Mouse (Mus musculus) intestine, postnatal 0 days (tissue): Measurements from ENCODE around the gene Tmem30c. TPM values are rescaled to one million over a fixed set of nuclear protein-coding genes. Genes with fewer than 3 reads are reported as not detected.

Experiments used
- ATAC-seq: fragments of 200-750 bp; cut with Nextera tagmentation; 2 replicates; pipeline ENCODE4 v1.8.0; 2017; ENCODE audit warnings: mild to moderate bottlenecking, moderate TSS enrichment, moderate library complexity
- H3K27ac ChIP-seq: fragments of 300-500 bp; sonication (generic); 2 replicates; pipeline ENCODE4 v1.5.1; 2014; ENCODE audit warnings: mild to moderate bottlenecking, low read depth, low read length, moderate library complexity
- H3K27me3 ChIP-seq: fragments of 300-500 bp; sonication (generic); replicated peaks from 2 replicates; pipeline ENCODE4 v1.6.1; 2014; ENCODE audit warnings: low read length, mixed read lengths; ENCODE audit not compliant: control insufficient read depth, insufficient read depth
- H3K36me3 ChIP-seq: fragments of 300-500 bp; sonication (generic); 2 replicates; pipeline ENCODE4 v1.6.1; 2014; ENCODE audit warnings: mild to moderate bottlenecking, moderate library complexity; ENCODE audit not compliant: control insufficient read depth, insufficient read depth
- H3K4me1 ChIP-seq: fragments of 300-500 bp; sonication (generic); replicated peaks from 2 replicates; pipeline ENCODE4 v1.6.1; 2014; ENCODE audit warnings: antibody characterized with exemption, low read length, mixed read lengths; ENCODE audit not compliant: control insufficient read depth, insufficient read depth
- H3K4me2 ChIP-seq: fragments of 300-500 bp; sonication (generic); replicated peaks from 2 replicates; pipeline ENCODE4 v1.6.1; 2014; ENCODE audit warnings: low read depth, mild to moderate bottlenecking, moderate library complexity
- H3K4me3 ChIP-seq: fragments of 300-500 bp; sonication (generic); 2 replicates; pipeline ENCODE4 v1.5.1; 2014; ENCODE audit warnings: low read depth, low read length
- H3K9ac ChIP-seq: fragments of 300-500 bp; sonication (generic); 2 replicates; pipeline ENCODE4 v1.6.1; 2014; ENCODE audit warnings: mild to moderate bottlenecking, low read depth, low read length
- H3K9me3 ChIP-seq: fragments of 300-500 bp; sonication (generic); 2 replicates; pipeline ENCODE4 v1.6.1; 2016; ENCODE audit warnings: mixed run types; ENCODE audit not compliant: control insufficient read depth
- CTCF ChIP-seq: sonication (generic); IDR thresholded peaks from 2 replicates; pipeline ENCODE4 v1.5.1; 2016; ENCODE audit warnings: low read depth, mild to moderate bottlenecking, control low read depth, antibody characterized with exemption, moderate library complexity
- WGBS: fragments of 180-500 bp; shearing (Covaris S2); extraction: QIAGEN DNeasy Blood & Tissue Kit; methylation state at CpG from one replicate; pipeline ENCODE4 v1.1.7; 2014; 5-methylcytosine and 5-hydroxymethylcytosine counted together
- polyA plus RNA-seq: library from polyadenylated mRNA; unstranded; fragments of >200 nt; fragmentation: Nextera tagmentation; extraction: Ambion mirVana; gene quantifications from 2 replicates; pipeline ENCODE4 v1.2.1, GENCODE M21; 2015

Tmem30c gene
- polyA plus RNA-seq, 1 experiment from 2014 or later: not detected

DNA sequence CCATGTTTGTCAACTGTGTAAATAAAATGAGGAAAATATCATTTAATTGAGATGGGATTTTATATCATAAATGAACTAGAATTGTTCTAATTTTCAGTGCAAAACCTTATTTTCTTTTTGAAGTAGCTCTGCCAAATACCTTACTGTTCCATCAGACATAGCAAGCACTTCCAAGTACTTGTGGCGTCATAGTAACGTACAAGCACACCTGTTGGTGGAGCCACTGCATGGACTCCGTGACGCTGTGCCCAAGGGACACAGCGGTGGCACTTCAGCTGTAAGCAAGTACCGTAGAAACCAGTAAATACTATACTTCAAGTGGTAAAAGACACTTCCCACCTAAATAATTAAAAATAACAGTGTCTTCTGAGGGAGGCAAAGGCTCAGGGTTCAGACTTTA, 72.3 kb downstream of the Tmem30c start:
- no peak for ATAC-seq
- Histone ChIP-seq H3K27ac (no peak overlapping the region), H3K4me3 (no peak overlapping the region), H3K4me1 (no peaks in the 10 kb centered on the region), H3K9ac (no peak overlapping the region), H3K9me3 (no peaks in the 10 kb centered on the region), H3K27me3 (no peaks in the 10 kb centered on the region), H3K36me3 (peaks cover 12% of the 10 kb centered on the region; the same call in 1 of the 2 replicates), H3K4me2 (no peak overlapping the region)
- WGBS: 97% methylated on average over 6 of the region's 6 CpGs
- TF ChIP-seq CTCF: no peak

Other genes starting within 250 kb of the Tmem30c start
- gene Tmem45a2, start 221.5 kb downstream of the Tmem30c start, polyA plus RNA-seq: 0.18 and 0.30 TPM in 2 replicates
- 33.1 and 33.3 TPM in 2 replicates for gene Tomm70a, start 171.2 kb downstream of the Tmem30c start, polyA plus RNA-seq
- gene Nit2, start 125.5 kb downstream of the Tmem30c start, polyA plus RNA-seq: 46.1 and 46.2 TPM in 2 replicates
- 22.3 and 23.8 TPM in 2 replicates for gene Tbc1d23, start 61.4 kb downstream of the Tmem30c start, polyA plus RNA-seq
- 32.1 and 35.4 TPM in 2 replicates for gene Filip1l, start 60.2 kb upstream of the Tmem30c start, polyA plus RNA-seq